Mouse (Mus musculus) hindbrain, postnatal 0 days (tissue): ENCODE results near the gene Gtf2i. TPM values are rescaled to one million over a fixed set of nuclear protein-coding genes. Genes with fewer than 3 reads are reported as not detected.
"Not testable (repeated sequence)": the region's sequence is repeated elsewhere in the genome, so short reads cannot be mapped to it uniquely, and the experiment has no call there.

Experiments
- ATAC-seq: fragments of 200-750 bp; cut with Nextera tagmentation; 2 replicates; pipeline ENCODE4 v1.8.0; 2017; ENCODE audit warnings: mild to moderate bottlenecking, moderate TSS enrichment, moderate library complexity
- DNase-seq: peaks from one replicate; pipeline ENCODE4 v3.0.0-alpha.2; 2015; ENCODE audit warnings: low spot score
- H3K27ac ChIP-seq: fragments of 300-500 bp; sonication (generic); 2 replicates; pipeline ENCODE4 v1.5.1; 2014; ENCODE audit warnings: mild to moderate bottlenecking
- H3K27me3 ChIP-seq: fragments of 300-500 bp; sonication (generic); 2 replicates; pipeline ENCODE4 v1.6.1; 2014; ENCODE audit warnings: low read length, mixed read lengths; ENCODE audit not compliant: insufficient read depth
- H3K36me3 ChIP-seq: fragments of 300-500 bp; sonication (generic); 2 replicates; pipeline ENCODE4 v1.6.1; 2014; ENCODE audit warnings: low read length, mixed read lengths; ENCODE audit not compliant: insufficient read depth
- H3K4me1 ChIP-seq: fragments of 300-500 bp; sonication (generic); 2 replicates; pipeline ENCODE4 v1.6.1; 2014; ENCODE audit warnings: antibody characterized with exemption, low read length, mixed read lengths; ENCODE audit not compliant: insufficient read depth
- H3K4me2 ChIP-seq: fragments of 300-500 bp; sonication (generic); 2 replicates; pipeline ENCODE4 v1.6.1; 2014; ENCODE audit warnings: low read depth, mild to moderate bottlenecking, low read length, moderate library complexity, mixed read lengths
- H3K4me3 ChIP-seq: fragments of 300-500 bp; sonication (generic); 2 replicates; pipeline ENCODE4 v1.5.1; 2014; ENCODE audit warnings: low read length
- H3K9ac ChIP-seq: fragments of 300-500 bp; sonication (generic); replicated peaks from 2 replicates; pipeline ENCODE4 v1.6.1; 2014; ENCODE audit warnings: mild to moderate bottlenecking, low read length, moderate library complexity, mixed read lengths
- H3K9me3 ChIP-seq: fragments of 300-500 bp; sonication (generic); 2 replicates; pipeline ENCODE4 v1.6.1; 2016; ENCODE audit warnings: low read length, mixed read lengths
- CTCF ChIP-seq: IDR thresholded peaks from 2 replicates; pipeline ENCODE4 v1.5.1; 2016; ENCODE audit warnings: antibody characterized with exemption, control low read depth, low read depth
- WGBS: fragments of 180-500 bp; shearing (Covaris S2); extraction: QIAGEN DNeasy Blood & Tissue Kit; methylation state at CpG from one replicate; pipeline ENCODE4 v1.1.7; 2014; 5-methylcytosine and 5-hydroxymethylcytosine counted together
- polyA plus RNA-seq: library from polyadenylated mRNA; unstranded; fragments of >200 nt; fragmentation: Nextera tagmentation; extraction: Ambion mirVana; gene quantifications from 2 replicates; pipeline ENCODE4 v1.2.1, GENCODE M21; 2015
- total RNA-seq: library from RNA; depleted of rRNA; stranded (reverse); fragments of >200 nt; gene quantifications from 2 replicates; pipeline ENCODE4 v1.2.3, GENCODE M21; 2014; rRNA removed

Gene Gtf2i
- 103 and 115 TPM in 2 replicates for total RNA-seq
- 85.6 and 86.1 TPM in 2 replicates for polyA plus RNA-seq

DNA sequence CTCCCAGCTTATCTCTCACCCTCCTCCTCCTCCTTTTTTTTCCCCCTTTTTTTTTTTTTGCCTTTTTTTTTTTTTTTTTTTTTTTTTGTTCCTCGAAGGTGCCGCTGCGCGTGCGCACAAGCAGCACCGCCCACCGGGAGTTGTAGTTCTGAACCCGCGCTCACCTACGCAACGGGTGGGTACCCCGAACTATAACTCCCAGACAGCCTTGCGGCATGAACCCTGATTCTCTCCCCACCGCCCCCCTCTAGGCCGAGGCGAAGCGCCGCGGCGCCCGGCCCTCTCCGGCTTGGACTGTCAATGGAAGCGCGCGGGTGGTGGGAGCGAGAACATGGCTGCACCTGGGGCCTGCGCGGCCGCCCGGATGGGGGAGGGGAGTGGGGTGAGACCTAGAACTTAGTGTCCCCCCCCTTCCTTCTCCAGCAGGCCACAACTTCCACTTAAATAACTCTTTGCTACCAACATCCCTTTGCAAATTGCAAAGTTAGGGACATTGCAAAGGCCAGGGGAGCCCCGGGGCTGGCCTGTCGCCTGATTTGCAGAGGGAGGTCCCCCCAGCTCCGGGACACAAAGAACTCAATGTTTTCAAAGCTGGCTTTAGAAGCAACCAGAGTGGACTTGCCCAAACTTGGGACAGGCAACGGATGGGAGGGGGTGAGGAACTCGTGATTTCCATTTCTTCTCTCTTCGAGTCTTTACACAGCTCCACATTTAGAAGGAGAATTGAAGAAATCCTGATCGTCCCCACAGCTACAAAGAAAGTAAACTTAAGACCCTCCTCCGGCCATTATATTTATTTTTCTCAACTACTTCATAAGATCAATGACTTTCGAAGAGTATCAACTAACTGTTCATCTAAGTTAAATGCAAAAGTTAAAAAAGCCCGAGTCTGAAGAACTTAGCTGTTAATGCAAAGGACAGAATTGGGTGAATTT, at the start of gene Gtf2i:
Gene Gtf2i (minus strand): TSS at position 73 of the 935 bp plus-strand sequence.
- peak within 1 kb of the TSS; percentile 69 for H3K4me2 ChIP-seq
- H3K4me3 ChIP-seq, result peak within 1 kb of the TSS; percentile 90
- no peaks in the 10 kb centered on the region for H3K27me3 ChIP-seq
- peak within 1 kb of the TSS; percentile 99 for H3K9ac ChIP-seq
- H3K36me3 ChIP-seq, result no peaks in the 10 kb centered on the region
- peak; percentile 99 for DNase-seq
- peak within 1 kb of the TSS; percentile 100 for H3K27ac ChIP-seq
- H3K4me1 ChIP-seq, result peaks cover 4% of the 10 kb centered on the region
- peak; percentile 93 for ATAC-seq
- no peak for TF ChIP-seq CTCF
- WGBS, result 1% methylated on average over 34 of the region's 40 CpGs
- no peaks in the 10 kb centered on the region for H3K9me3 ChIP-seq

DNA sequence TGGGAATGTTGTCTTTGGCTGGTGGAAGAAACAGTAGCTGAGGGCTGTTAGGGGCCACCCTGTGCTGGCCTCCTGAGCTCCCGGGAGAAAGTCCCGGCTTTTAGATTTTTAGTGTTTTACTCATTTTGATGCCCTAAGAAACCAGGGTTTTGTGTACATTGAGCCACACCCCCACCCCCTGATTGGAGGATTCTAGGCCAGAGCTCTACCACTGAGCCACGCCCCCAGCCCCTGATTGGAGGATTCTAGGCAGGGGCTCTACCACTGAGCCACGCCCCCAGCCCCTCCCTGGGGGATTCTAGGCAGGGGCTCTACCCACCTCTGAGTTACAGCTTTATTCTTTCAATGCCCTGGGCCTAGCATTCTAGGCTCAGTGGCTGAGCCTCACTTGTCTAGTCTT, 44.5 kb upstream of the Gtf2i start:
- Histone ChIP-seq H3K4me1 (no peaks in the 10 kb centered on the region), H3K36me3 (peaks cover 43% of the 10 kb centered on the region), H3K9me3 (no peaks in the 10 kb centered on the region), H3K4me2 (no peak overlapping the region), H3K4me3 (no peak overlapping the region), H3K27me3 (no peaks in the 10 kb centered on the region), H3K9ac (no peak overlapping the region), H3K27ac (no peak overlapping the region)
- DNase-seq, result no peak
- no peak for TF ChIP-seq CTCF
- 93% methylated on average over 4 of the region's 4 CpGs for WGBS
- no peak for ATAC-seq

- not testable (repeated sequence) for ATAC-seq, H3K27me3 ChIP-seq, H3K4me1 ChIP-seq, H3K9me3 ChIP-seq, DNase-seq, H3K4me2 ChIP-seq, H3K4me3 ChIP-seq, H3K27ac ChIP-seq, H3K9ac ChIP-seq
- WGBS, result 91% methylated on average over 4 of the region's 4 CpGs
- peaks cover 25% of the 10 kb centered on the region for H3K36me3 ChIP-seq
Measured at GRCm38 (mm10) chr5:134355372-134355771, 40.8 kb upstream of the Gtf2i start.

- H3K4me1 ChIP-seq, result 0 out of 2 replicates have a peak, but pooled peaks cover 3% of the 10 kb centered on the region
- peaks cover 3% of the 10 kb centered on the region; the same call in 1 of the 2 replicates for H3K36me3 ChIP-seq
- TF ChIP-seq CTCF, result no peak
- 75% methylated on average over 4 of the region's 4 CpGs for WGBS
- DNase-seq (no peak), ATAC-seq (no peak)
- no peak overlapping the region for H3K9ac ChIP-seq
- H3K4me2 ChIP-seq, result no peak overlapping the region
- peak overlapping the region; percentile 32; the same call in 1 of the 2 replicates for H3K27ac ChIP-seq
- H3K9me3 ChIP-seq, result no peaks in the 10 kb centered on the region
- no peak overlapping the region for H3K4me3 ChIP-seq
- H3K27me3 ChIP-seq, result no peaks in the 10 kb centered on the region
Measured at GRCm38 (mm10) chr5:134353117-134353516, 38.6 kb upstream of the Gtf2i start.

DNA sequence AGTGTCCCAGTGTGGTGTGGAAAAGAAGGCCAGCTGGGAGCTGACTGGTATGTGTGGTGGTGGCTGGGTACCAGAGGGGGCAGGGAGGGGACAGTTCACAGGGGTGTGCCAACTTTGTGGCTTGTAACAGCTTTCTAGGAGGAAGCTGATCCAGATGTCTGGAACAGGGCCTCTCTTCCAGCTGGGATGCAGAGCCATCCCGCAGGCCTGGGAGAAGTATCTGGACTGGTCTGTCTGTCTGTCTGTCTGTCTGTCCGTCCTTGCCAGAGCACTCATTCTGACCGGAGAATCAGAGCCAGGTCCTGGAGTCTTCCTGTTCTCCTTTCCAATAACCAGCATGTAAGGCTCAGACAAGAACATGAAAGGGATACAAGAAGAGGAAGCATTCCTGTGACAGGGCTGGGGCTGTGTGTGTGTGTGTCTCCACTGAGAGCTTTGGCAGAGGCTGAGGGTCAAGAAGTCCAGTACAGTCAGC, 38.0 kb upstream of the Gtf2i start:
- Histone ChIP-seq H3K27me3 (no peaks in the 10 kb centered on the region), H3K36me3 (no peaks in the 10 kb centered on the region; the same call in 1 of the 2 replicates), H3K27ac (peak overlapping the region; percentile 41; the same call in 1 of the 2 replicates), H3K4me1 (0 out of 2 replicates have a peak, but pooled peaks cover 3% of the 10 kb centered on the region), H3K4me2 (no peak overlapping the region), H3K9me3 (no peaks in the 10 kb centered on the region), H3K4me3 (no peak overlapping the region), H3K9ac (no peak overlapping the region)
- WGBS, result 75% methylated on average over 3 of the region's 3 CpGs
- no peak for DNase-seq
- no peak for ATAC-seq
- no peak for TF ChIP-seq CTCF

DNA sequence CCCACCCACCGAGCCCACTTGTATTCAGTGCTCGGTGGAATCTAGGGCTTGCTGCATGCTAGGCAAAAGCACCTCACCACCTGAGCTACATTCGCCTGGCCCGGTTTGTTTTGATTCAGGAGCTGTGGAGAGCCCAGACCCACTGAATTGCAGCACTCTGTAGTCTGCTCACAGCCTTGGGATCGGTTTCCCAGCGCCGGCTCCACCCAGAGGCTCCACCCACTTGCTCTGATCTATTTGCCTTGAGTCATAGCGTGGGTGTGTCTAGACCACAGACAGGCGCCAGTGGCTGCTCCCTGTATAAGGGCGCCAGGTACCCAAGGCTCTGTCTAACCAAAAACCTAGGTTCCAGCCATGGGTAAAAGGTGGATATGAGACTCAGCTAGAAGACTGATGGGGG, 36.1 kb upstream of the Gtf2i start:
- H3K4me3 ChIP-seq, result no peak overlapping the region
- no peak for TF ChIP-seq CTCF
- WGBS, result 19% methylated on average over 10 of the region's 10 CpGs
- H3K27ac ChIP-seq, result no peak overlapping the region
- ATAC-seq, result peak; percentile 88
- no peak overlapping the region for H3K9ac ChIP-seq
- 0 out of 2 replicates have a peak, but pooled peaks cover 3% of the 10 kb centered on the region for H3K4me1 ChIP-seq
- H3K27me3 ChIP-seq, result no peaks in the 10 kb centered on the region
- DNase-seq, result peak; percentile 57
- H3K36me3 ChIP-seq, result no peaks in the 10 kb centered on the region
- peak overlapping the region; percentile 38 for H3K4me2 ChIP-seq
- H3K9me3 ChIP-seq, result no peaks in the 10 kb centered on the region
